Mouse (Mus musculus): ENCODE data around the gene Vmo1. TPM values are rescaled to one million over a fixed set of nuclear protein-coding genes. Genes with fewer than 3 reads are reported as not detected.
"Not testable (repeated sequence)": the region's sequence is repeated elsewhere in the genome, so short reads cannot be mapped to it uniquely, and the experiment has no call there.

Vmo1 gene
- total RNA-seq, 1 experiment from 2014 or later = not detected

GRCm38 (mm10) chr11:70489138-70489537 lies 25.3 kb downstream of the Vmo1 start:
- no peak for ATAC-seq (ENCODE audit: extremely low read depth, insufficient number of reproducible peaks, low FRiP score, poor library complexity, severe bottlenecking)

DNA sequence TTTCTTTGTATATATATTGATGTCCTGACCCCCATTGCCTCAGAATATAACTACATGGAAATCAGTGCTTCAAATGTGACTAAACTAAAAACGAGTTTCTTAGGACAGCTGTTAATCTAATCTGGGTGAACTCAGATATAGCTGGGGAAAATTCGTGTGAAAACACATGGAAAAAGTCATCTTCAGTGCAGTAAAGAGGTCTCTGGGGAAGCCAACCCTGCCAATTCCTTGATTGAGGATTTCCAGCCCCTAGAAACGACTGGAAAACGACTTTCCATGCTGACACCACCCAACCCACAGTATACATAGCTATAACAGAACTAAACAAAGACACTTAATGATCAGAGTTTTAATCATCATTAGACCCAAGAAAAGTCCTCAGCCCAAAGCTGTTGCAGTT lies 26.6 kb downstream of the Vmo1 start:
- ATAC-seq (ENCODE audit: extremely low read depth, insufficient number of reproducible peaks, low FRiP score, poor library complexity, severe bottlenecking) = no peak

DNA sequence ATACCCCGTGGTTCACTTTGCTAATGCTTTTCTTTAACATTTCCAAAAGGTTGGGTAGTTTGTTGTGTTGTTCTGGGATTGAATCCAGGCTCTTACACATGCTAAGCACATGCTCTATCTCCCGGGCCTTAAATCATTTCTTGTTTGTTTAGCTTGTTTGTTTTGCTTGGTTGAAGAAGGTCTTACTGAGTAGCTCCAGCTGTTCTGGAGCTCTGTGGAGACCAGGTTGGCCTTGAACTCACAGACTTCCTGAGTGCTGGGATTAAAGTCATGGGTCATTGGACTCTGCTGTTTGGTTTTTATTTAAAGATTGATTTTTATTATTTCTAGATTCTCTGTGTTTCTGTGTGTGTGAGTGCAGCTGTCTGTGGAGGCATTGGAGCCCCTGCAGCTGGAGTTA lies 28.9 kb downstream of the Vmo1 start:
- no peak for ATAC-seq (ENCODE audit: extremely low read depth, insufficient number of reproducible peaks, low FRiP score, poor library complexity, severe bottlenecking)

DNA sequence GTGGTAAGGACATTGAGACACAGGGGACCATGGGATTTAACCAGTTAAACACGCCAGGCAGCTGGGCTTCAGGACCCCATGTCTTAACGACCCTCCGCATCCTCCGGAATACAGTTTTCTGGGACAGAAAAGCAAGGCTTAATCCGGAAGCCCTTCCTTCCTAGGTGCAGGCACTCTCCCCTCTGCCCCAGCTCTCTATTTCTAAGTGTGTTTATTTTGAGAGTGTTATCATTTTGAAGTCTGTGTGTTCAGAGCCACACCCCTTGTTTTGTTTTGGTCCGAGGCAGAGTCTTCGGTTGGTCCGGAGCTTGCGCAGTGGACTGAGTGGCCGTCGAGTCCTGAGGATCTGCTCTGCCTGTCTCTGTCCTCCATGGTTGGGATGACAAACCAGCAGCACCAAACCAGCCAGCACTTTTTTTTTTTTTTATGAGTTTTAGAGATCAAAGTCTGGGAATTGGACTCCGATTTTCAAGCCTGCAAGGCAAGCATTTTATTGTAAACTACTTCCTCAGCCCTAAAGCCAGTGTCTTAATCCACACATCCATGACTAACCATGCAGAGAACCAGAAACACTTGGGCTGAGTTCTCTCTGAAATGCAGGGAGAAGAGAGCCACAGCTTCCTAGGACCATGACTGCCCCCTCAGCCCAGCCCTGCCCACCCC lies 39.4 kb downstream of the Vmo1 start:
- ATAC-seq (ENCODE audit: extremely low read depth, insufficient number of reproducible peaks, low FRiP score, poor library complexity, severe bottlenecking) = no peak

DNA sequence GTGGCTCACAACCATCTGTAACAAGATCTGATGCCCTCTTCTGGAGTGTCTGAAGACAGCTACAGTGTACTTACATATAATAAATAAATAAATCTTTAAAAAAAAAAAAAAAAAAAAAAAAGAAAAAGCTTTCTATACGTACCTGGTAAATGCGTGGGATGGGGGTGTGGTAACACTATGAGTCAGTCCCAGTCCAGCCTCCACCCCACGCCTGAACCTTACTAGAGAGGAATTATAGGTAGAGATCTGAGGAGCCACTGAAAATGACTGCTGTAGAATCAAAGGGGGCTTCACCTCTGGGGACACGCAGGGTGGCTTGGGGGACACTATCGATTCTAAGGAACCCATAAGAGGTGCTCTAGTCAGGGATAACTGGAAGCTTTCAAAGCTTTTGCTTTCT lies 41.1 kb downstream of the Vmo1 start:
- ATAC-seq (ENCODE audit: extremely low read depth, insufficient number of reproducible peaks, low FRiP score, poor library complexity, severe bottlenecking) = not testable (repeated sequence)

DNA sequence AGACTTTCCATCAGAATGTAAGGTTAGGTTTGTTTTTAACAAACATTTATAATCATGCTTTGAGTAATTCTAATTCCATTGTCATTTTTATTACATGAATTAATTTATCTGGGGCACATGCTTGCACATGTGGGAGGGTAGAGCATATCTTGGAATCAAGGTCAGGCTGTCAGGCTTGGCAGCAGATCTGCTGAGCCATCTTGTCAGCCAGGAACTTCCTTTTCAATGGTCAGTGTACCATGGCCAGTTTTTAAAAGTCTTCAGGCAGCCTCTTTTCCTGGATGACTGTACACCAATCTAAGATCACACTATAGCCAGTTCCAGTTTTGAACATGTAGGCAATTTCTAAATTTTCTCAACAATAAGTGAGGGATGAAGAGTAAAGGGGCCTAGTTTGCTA lies 41.7 kb downstream of the Vmo1 start:
- ATAC-seq (ENCODE audit: extremely low read depth, insufficient number of reproducible peaks, low FRiP score, poor library complexity, severe bottlenecking) = no peak

DNA sequence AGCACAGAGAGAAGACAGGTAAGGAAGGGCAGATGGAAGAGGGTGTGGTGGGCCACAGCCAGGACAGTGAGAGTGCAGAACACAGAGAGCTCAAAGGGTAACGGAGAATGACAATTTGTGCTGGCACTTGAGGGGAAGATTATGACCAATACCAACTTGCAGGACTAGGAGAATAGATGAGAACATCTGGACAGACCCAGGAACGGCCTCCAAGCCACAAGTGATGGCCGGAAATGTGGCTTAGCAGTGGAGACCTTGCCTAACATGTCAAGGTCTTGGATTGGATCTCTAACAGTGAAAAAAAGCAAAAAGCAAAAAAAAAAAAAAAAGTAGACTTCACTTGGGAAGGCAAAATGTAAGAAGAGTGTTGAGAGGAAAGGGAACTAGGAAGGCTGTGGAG lies 44.7 kb downstream of the Vmo1 start:
- no peak for ATAC-seq (ENCODE audit: extremely low read depth, insufficient number of reproducible peaks, low FRiP score, poor library complexity, severe bottlenecking)

GRCm38 (mm10) chr11:70467902-70468619 lies 46.4 kb downstream of the Vmo1 start:
- ATAC-seq (ENCODE audit: extremely low read depth, insufficient number of reproducible peaks, low FRiP score, poor library complexity, severe bottlenecking) = no peak

- ATAC-seq (ENCODE audit: extremely low read depth, insufficient number of reproducible peaks, low FRiP score, poor library complexity, severe bottlenecking) = no peak
Measured at GRCm38 (mm10) chr11:70465824-70466223, 48.6 kb downstream of the Vmo1 start.

- ATAC-seq (ENCODE audit: extremely low read depth, insufficient number of reproducible peaks, low FRiP score, poor library complexity, severe bottlenecking) = no peak
Measured at GRCm38 (mm10) chr11:70465211-70465610, 49.2 kb downstream of the Vmo1 start.

GRCm38 (mm10) chr11:70463970-70464369 lies 50.4 kb downstream of the Vmo1 start:
- ATAC-seq (ENCODE audit: extremely low read depth, insufficient number of reproducible peaks, low FRiP score, poor library complexity, severe bottlenecking) = no peak

Other genes with a start within 250 kb of the Vmo1 start
- gene Alox12e, start 192.0 kb downstream of the Vmo1 start, total RNA-seq (2017) = 0.35 and 2.0 TPM in 2 replicates
- gene Alox15, start 162.6 kb downstream of the Vmo1 start, total RNA-seq (2017) = 4.5 and 7.1 TPM in 2 replicates
- gene Pelp1, start 104.6 kb downstream of the Vmo1 start, total RNA-seq (2017) = 4.9 and 5.5 TPM in 2 replicates
- 278 and 300 TPM in 2 replicates for gene Arrb2, start 82.0 kb downstream of the Vmo1 start, total RNA-seq (2017)
- gene Med11, start 62.7 kb downstream of the Vmo1 start, total RNA-seq (2017) = 43.7 and 46.3 TPM in 2 replicates
- gene Zmynd15, start 55.2 kb downstream of the Vmo1 start, total RNA-seq (2017) = 0.37 and 0.58 TPM in 2 replicates
- gene Cxcl16, start 54.6 kb downstream of the Vmo1 start, total RNA-seq (2017) = 0.74 TPM in 1 of 2 replicates, not detected in the other
- not detected in 2 replicates for gene Tm4sf5, start 9.4 kb downstream of the Vmo1 start, total RNA-seq (2017)
- gene Gltpd2, start 4.6 kb upstream of the Vmo1 start, total RNA-seq (2017) = not detected in 2 replicates
- 124 and 133 TPM in 2 replicates for gene Psmb6, start 10.8 kb upstream of the Vmo1 start, total RNA-seq (2017)
- gene Gm40193, start 18.3 kb upstream of the Vmo1 start, total RNA-seq (2017) = not detected in 2 replicates
- 0.86 and 4.3 TPM in 2 replicates for gene Pld2, start 25.4 kb upstream of the Vmo1 start, total RNA-seq (2017)
- 21.8 and 23.1 TPM in 2 replicates for gene Mink1, start 48.3 kb upstream of the Vmo1 start, total RNA-seq (2017)
- not detected in 2 replicates for gene 4930544D05Rik, start 101.2 kb upstream of the Vmo1 start, total RNA-seq (2017)
- 1.7 TPM in 1 of 2 replicates, not detected in the other for gene Chrne, start 104.6 kb upstream of the Vmo1 start, total RNA-seq (2017)
- 1.4 and 1.7 TPM in 2 replicates for gene Gp1ba, start 124.5 kb upstream of the Vmo1 start, total RNA-seq (2017)
- gene Rnf167, start 132.6 kb upstream of the Vmo1 start, total RNA-seq (2017) = 261 and 283 TPM in 2 replicates
- 75.8 and 82.8 TPM in 2 replicates for gene Slc25a11, start 132.9 kb upstream of the Vmo1 start, total RNA-seq (2017)
- gene Pfn1, start 140.0 kb upstream of the Vmo1 start, total RNA-seq (2017) = 683 and 728 TPM in 2 replicates
- gene Eno3, start 142.6 kb upstream of the Vmo1 start, total RNA-seq (2017) = 16.7 and 21.2 TPM in 2 replicates
- gene Spag7, start 154.8 kb upstream of the Vmo1 start, total RNA-seq (2017) = 49.2 and 55.3 TPM in 2 replicates
- 24.1 and 36.1 TPM in 2 replicates for gene Camta2, start 173.5 kb upstream of the Vmo1 start, total RNA-seq (2017)
- 0.37 TPM in 1 of 2 replicates, not detected in the other for gene Inca1, start 185.5 kb upstream of the Vmo1 start, total RNA-seq (2017)
- 27.6 and 28.0 TPM in 2 replicates for gene Kif1c, start 185.9 kb upstream of the Vmo1 start, total RNA-seq (2017)
- gene Zfp3, start 249.6 kb upstream of the Vmo1 start, total RNA-seq (2017) = 2.6 and 2.8 TPM in 2 replicates

All from neutrophil, adult 5-6 weeks (primary cell).